Mouse (Mus musculus): ENCODE data around the gene Fat1.
A peak's percentile ranks its signal among the peaks of the same experiment; 100 is the strongest.

Fat1 gene

DNA sequence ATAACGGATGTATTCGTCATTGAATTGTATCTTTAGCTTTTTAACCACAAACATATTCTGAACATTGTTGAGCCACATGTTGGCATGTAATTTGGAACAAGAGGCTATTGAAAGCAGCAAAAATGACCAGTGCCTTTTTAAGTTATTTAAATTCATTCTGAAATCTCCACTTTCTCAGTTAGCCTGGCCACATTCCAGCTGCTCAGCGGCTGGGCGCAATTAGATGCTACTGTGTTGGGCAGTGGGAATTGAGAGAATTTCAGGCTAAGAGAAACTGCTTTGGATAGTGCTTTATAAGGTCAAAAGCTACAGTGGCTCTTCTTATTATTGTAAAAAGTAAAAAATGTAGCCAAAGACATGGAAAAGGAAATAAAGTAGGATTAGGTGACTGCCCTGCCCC is 67.4 kb downstream of the Fat1 start:
- no peak for DNase-seq (ENCODE audit: low read depth, low spot score)

DNA sequence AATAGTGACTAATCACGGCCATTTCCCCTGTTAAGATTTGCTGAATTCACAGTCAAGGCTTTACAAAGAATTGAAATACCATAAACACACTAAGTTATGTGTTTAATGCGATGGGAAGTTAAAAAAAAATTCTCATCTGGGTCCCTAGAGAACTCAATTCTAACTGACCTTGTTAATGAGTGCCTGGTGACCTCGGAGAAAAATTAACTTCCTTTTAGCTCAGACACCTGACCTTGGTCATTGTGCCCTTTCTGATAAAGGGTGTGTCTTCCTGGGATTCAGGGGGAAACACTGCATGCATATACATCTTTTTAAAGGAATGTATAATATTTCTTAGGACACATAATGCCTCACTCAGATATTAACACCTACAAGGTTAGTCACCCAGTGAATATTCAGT is 68.8 kb downstream of the Fat1 start:
- no peak for DNase-seq (ENCODE audit: low read depth, low spot score)

DNA sequence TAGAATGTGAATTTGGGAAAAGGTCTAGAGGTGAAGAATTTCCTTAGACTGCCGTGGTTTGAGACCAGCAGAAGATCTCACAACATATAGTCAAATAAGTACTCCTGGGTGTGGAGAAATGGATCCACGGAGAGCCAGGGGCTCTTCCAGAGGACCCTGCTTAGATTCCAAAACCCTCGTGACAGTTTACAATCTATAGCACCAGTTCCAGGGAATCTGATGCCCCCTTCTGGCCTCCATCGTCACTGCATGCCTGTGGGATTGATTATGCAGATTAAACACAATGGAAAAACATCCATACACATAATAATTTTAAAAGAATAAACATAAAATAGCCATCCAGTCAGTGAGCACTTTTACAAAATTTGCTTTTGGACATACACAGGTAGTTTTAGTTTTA is 75.4 kb downstream of the Fat1 start:
- no peak for DNase-seq (ENCODE audit: low read depth, low spot score)

DNA sequence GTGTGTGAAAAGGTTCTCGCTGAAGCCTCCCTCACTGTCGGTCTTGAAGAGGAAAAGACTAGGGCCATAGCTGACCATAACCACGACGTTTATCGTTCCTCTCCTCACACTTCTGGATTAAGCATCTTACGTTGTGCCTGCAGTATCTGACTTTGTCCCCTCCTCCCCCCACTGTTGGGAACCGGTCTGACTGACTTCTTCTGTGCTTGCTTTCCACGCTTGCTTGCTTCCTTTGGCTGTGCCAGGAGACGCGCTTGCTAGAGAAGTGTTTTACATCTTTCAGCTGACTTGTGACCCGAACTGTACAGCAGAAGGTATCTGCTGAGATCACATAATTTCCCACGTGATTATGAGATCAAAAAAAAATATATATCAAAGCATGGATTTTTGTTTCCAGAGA is 76.5 kb downstream of the Fat1 start:
- DNase-seq (ENCODE audit: low read depth, low spot score), result no peak

DNA sequence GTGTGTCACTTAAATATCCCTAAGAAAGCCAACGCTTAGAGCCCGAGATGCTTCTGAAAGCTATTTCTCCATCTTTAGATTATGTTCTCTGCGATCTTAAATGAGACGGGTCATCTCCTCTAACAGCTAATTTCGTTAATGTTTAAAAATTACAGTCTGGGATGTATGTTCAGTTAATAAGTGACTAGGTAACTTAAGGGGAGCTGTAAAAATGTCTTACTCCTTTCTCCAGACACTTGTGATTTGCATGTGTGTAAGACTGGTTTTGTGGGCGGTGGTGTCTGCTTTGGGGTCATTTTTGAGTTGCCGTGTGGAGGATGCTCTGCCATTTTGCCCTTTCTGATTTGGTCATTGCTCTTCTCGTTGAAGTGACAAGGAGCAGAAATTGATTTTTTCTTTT is 78.6 kb downstream of the Fat1 start:
- DNase-seq (ENCODE audit: low read depth, low spot score), result no peak

DNA sequence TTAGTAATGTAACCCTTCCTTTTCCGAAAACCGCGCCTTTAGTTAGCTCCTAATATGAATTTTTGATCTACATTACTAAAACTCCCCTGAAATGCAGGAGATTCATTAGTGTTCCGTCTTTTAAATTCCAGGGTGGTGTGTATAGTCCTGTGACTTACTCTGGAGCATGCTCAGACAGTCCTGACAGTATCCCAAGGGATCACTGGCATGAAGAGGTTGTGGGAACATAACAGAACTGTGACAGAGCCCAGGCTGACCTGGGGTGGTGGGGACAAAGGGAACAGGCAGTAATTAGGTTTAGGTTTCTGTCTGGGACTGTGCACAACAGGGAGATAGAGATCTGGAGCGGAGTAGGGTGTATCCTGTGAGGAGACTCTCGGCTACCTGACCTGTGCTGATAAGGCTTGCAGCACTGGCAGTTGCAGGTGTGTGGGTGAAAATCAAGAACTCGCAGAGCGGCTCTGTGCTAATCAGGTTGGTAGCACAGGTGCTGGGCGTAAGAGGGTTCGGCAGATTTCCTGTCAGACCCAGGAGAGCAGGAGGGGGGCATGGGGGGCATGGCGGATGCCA is 79.3 kb downstream of the Fat1 start:
- DNase-seq (ENCODE audit: low read depth, low spot score), result no peak

DNA sequence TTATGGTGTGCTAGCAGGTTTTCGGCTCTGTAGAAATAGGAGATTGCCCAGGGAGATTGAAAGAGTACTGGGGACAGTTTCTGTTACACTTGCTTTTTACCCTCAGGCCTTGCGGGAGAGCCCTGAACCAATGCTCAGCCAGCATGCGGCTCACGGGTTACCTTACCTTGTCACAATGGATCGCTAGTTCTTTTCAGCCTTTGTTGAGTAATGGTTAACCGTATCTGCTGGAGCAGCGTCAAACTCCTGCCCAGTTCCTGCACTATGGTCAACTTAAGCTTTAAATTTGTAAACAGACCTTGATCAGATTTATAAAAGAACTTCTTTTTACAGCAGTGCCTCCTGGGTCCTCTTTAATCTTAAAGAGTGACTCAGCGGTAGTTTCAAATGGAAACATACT is 80.6 kb downstream of the Fat1 start:
- DNase-seq (ENCODE audit: low read depth, low spot score), result no peak

DNA sequence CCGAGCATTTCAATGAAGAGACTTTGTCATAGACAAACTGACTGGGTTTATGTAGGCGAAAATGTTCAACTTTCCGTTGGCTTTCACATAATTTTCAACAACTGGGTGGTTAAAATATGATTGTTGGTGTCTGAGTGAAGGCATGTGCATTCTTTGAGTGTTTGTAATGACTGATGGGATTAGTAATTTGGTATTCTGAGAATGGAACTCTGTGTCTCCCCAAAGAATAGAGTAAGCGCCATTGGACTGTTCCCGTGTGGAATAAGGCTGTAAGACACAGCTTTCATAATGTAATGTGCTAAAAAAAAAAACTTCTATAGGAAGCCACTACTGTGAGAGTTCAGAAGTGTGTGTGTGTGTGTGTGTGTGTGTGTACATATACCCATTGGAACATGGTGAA is 84.0 kb downstream of the Fat1 start:
- DNase-seq (ENCODE audit: low read depth, low spot score), result no peak

DNA sequence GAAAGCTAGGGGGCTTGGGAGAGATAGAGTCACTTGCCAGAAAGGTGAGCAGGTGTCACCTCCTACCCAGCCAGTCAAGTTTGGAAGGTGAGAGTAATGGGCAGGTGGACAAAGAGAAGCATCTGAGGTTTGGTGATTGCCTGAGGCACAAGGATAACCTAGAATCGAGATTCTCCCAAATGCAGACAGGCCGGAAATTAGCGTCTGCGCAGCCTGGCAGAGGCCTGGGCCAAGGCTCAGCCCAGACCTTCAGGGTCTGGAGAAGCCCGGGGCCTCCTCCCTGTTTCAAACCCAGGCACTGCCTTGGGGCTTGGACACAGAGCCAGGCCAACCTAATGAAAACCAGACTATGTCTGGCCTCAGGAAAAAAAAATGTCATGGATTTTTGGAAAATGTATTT is 85.9 kb downstream of the Fat1 start:
- DNase-seq (ENCODE audit: low read depth, low spot score), result no peak

DNA sequence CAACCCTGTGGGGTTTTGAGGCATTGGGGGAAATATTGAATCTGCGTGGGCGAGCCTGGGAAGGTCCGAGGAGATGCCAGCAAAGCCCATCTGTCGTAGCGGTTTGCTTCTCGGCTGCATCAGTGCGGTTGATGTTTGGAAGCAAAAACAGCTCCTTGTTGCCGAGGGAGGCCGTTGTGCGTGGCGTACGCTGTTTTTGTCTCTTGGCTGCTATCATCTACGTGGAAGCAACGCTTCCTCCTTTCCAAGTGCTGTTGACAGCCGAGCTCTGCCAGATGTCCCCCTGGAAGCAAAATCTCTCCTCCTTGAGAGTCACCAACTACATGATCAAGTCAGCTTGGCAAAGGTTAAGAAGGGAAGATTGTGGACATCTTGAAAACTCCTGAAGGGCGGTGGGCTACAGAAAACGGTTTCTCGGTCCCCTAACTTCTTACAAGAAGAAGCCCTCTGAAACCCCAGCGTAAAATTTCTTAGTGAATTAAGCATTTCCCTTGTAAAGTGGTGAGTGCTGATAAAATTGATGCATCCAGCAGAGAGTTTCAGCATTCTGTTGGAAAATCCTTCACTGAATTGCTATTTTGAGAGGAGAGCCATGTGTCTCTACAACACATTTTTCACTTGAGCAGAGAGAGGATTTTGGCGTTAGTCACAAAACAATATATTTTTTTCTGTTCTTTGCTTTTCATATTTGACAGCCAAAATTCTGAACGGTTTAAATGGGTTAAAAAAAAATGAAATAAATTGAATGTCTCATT is 86.8 kb downstream of the Fat1 start:
- DNase-seq (ENCODE audit: low read depth, low spot score), result peak; percentile 43

DNA sequence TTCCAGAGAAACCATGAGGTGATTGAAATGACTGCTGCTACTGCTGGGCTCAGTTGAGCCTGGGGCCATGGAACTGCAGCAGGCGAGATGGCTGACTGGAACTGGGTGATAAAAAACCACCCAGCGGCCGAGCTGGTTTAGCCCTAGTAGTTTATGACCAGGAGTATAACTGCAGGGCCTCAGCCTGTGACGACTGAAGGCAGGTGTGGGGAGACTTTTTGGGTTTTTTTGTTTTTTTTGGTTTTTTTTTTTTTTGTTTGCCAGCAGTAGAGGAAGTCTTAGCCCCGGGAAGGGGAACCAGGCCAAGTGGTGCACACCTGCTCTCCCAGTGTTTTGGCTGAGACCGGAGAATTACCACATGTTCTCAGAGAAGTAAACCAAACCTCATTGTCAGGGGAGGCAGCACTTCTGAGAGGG is 92.8 kb downstream of the Fat1 start:
- DNase-seq (ENCODE audit: low read depth, low spot score), result no peak

DNA sequence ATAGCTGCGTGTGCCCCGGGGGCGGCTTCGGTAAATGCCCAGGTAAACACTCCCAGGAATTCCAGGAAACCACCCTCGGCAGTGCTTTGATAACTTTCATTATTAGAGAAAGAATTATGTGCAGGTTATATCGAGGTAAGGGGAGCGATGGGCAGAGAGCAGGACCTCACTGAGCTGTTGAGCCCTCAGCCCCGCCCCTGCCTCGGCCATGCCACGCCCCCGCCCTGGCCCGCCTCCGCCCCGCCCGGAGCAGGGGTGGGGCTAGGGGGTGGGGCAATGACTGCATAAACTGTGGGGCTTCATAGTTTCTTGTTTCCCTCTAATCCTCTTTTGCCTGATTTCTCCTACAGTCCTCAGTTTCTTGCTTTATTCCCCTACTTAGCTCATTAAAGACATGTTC is 103.1 kb downstream of the Fat1 start:
- no peak for DNase-seq (ENCODE audit: low read depth, low spot score)

DNA sequence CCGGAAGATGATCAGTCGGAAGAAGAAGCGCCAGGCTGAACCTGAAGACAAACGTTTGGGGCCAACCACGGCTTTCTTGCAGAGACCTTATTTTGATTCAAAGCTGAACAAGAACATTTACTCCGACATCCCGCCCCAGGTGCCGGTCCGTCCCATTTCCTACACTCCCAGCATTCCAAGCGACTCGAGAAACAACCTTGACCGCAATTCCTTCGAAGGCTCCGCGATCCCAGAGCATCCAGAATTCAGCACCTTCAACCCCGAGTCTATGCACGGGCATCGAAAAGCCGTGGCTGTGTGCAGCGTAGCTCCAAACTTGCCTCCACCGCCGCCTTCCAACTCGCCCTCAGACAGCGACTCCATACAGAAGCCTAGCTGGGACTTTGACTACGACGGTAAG is 108.9 kb downstream of the Fat1 start:
- DNase-seq (ENCODE audit: low read depth, low spot score), result no peak

DNA sequence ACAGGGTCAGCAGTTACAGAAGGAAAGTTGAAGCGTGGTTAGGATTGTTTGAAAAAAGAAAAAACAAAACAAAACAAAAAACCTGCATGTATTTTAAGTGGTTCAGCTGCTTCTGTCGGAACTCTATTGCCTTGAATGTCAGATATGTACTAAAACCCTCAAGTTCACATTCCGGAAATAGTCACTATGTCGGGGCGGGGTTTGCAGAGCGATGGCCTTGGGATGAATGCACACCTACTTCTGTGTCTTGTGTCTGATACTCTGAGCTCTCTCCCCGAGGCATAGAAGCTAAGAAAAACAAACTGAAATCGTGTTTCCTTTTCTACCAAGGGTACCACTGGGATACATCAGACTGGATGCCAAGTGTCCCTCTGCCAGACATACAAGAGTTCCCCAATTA is 115.2 kb downstream of the Fat1 start:
- no peak for DNase-seq (ENCODE audit: low read depth, low spot score)

DNA sequence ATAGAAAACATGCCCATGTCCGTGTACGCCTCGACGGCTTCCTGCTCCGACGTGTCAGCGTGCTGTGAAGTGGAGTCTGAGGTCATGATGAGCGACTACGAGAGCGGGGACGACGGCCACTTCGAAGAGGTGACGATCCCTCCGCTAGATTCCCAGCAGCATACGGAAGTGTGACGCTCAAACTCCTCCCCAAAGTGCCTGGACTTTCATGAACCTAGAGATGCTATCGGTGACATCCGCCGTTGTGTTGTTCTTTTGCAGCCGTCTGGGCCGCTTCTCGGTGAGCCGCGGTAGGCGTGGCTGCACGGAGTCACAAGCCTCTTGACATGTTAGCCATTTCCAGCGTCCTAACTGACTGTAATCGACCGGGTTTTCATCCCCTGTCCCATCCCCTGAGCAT is 116.0 kb downstream of the Fat1 start:
- DNase-seq (ENCODE audit: low read depth, low spot score), result no peak

DNA sequence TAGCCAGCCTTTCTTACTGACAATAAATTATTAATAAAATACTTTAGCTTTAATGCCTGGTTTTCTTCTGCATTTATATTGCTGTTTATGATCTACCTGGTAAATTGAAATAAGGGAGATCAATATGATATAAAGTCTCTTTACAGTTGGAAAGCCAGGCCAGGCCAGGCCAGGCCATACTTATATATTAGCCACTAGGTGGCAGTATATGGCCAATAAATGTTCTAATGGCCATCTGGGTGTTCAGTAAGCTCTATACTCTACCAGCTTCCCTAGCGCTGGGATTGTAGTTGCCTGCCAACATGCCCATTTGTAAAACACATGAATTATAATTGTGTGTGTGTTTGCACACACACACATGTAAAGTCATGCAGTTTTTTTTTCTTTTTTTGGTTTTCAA is 117.0 kb downstream of the Fat1 start:
- DNase-seq (ENCODE audit: low read depth, low spot score), result no peak

DNA sequence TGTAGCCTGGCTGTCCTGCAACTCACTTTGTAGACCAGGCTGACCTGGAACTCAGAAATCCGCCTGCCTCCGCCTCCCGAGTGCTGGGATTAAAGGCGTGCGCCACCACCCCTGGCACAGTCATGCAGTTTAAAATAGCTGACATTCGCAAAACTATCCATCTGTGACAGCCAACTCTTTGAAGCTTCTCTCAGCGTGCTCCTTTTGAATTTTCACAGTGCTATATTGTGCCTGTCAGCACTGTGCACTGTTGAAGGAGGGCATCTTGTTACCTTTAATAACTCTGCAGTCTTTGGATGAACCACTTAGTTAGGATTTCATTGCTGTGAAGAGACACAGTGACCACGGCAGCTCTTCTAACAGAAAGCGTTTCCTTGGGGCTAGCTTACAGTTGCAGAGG is 117.4 kb downstream of the Fat1 start:
- DNase-seq (ENCODE audit: low read depth, low spot score), result no peak

DNA sequence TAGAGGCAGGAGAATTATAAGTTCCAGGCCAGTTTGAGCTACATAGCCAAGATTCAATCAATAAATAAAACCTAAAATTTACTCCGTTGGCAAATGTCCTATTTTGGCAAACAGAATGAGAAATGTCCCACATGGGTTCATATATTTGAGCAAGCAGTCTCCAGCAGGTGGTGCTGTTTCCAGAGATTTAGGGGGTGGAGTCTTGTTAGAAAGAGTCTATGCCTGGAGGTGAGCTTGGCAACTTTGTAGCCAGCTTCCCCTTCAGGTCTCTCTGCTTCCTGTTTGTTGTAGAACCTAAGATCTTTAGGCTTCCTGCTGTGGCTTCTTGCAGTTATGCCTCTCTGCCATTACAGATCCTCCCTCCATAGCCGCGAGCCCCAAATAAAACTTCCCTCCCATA is 120.3 kb downstream of the Fat1 start:
- DNase-seq (ENCODE audit: low read depth, low spot score), result no peak

DNA sequence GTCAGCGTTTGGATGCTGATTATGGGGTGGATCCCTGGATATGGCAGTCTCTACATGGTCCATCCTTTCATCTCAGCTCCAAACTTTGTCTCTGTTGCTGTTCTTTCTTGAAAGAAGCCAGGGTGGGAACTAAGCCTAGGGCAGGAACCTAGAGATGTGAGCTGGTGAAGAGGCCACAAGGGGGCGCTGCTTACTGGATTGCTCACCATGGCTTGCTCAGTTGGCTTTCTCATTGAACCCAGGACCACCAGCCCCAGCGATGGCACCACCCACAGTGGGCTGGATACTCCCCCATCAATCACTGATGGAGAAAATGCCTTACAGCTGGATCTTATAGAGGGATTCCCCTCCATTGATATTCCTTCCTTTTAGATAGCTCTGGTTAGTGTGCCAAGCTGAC is 121.6 kb downstream of the Fat1 start:
- no peak for DNase-seq (ENCODE audit: low read depth, low spot score)

DNA sequence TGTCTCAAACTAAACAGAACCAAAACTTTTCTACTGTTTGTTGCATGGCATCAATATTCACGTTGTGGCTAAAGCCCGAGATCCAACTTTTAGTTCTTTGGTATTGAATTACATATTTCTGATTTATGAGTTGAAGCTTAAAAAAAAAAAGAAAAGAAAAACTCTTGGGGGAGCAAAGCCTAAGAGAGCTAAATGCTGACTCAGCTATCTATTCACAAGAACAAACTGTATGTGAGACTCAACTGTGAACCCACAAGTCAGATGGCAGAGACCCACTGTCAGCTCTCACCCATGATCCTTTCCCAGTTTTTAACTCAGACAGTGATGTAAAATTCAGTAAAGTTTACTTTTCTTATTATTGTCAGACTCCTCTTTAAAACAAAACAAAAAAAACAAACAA is 124.8 kb downstream of the Fat1 start:
- no peak for DNase-seq (ENCODE audit: low read depth, low spot score)

DNA sequence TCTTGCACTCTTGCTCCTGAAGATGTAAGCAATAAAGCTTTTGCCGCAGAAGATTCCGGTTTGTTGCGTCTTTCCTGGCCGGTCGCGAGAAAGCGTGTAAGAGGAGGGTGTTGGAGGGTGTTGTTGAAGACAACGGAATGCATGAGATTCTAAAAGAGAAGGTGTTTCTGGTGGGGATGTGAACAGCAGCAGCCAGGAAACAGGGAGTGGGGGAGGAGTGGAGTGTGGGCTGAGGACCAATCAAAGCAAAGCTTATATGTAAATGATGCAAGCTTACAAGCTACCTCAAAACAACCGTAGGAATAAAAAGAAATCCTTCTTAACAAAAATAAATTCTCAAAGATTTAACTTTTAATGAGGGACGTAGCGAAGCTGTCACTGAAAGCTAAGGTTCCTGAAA is 127.1 kb downstream of the Fat1 start:
- no peak for DNase-seq (ENCODE audit: low read depth, low spot score)

DNA sequence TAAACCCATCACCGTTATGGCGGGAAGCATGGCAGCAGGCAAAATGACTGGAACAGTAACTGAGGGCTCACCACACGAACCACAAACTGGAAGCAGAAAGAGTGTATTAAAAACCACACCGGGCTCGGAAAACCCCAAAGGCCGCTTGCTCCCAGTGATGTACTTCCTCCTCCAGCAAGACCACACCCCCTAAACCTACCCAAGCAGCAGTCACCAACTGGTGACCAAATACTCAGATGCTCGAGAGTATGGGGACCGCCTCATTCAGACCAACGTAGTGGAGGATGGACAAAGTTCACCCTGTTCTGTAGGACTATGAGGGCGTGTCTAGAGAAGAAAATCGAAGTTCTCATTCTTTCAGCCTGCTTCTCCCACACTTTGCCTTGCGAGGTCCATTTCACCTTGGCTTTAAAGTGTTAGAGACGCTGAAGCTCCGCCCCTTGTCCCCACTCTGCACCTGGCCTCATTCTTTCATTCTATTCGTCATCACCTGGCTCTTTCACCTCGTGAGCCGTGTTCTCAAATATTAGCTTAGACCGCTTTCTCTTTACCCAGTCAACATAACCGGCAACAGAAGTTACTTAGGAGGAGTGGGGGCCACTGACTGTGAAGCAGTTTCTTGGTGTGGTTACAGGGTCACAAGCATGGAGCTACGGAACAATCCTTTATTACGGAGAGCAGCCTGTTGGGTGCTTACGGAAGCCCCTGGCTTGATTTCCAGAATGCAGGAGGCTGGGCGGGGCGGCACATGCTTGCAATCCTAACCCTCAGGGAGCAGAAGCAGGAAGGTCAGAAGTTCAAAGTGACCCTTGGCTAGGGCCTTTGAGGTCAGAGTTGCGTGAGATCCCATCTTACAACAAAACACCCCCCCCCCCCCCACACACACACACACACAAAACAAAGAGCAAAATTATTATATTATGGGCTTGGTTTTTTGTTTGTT is 128.0 kb downstream of the Fat1 start:
- no peak for DNase-seq (ENCODE audit: low read depth, low spot score)
